Mouse (Mus musculus) liver, embryonic 14.5 days (tissue): Measurements from ENCODE around the gene Atp1a4. TPM values are rescaled to one million over a fixed set of nuclear protein-coding genes. Genes with fewer than 3 reads are reported as not detected.

Experiments
- ATAC-seq: fragments of 200-750 bp; cut with Nextera tagmentation; 2 replicates; pipeline ENCODE4 v1.8.0; 2017; ENCODE audit warnings: moderate number of reproducible peaks, mild to moderate bottlenecking, moderate library complexity; ENCODE audit not compliant: insufficient read depth
- DNase-seq, 3 experiments: peaks; one replicate each; pipeline ENCODE4 v3.0.0-alpha.2; 2012 to 2013; ENCODE audit warnings: low read depth in 3 of 3, low spot score in 3 of 3
- H3K27ac ChIP-seq: fragments of 300-500 bp; sonication (generic); 2 replicates; pipeline ENCODE4 v1.5.1; 2014; ENCODE audit warnings: moderate library complexity, mild to moderate bottlenecking, control low read depth, inconsistent platforms
- H3K27me3 ChIP-seq: fragments of 300-500 bp; sonication (generic); 2 replicates; pipeline ENCODE4 v1.6.1; 2014; ENCODE audit warnings: mild to moderate bottlenecking, low read length, moderate library complexity; ENCODE audit not compliant: control insufficient read depth, insufficient read depth
- H3K36me3 ChIP-seq: fragments of 300-500 bp; sonication (generic); replicated peaks from 2 replicates; pipeline ENCODE4 v1.6.1; 2014; ENCODE audit warnings: low read depth; ENCODE audit not compliant: control insufficient read depth, insufficient read depth
- H3K4me1 ChIP-seq, 2 experiments: fragments of 200-500 bp in 1 of 2; fragments of 300-500 bp in 1 of 2; sonication (generic) in 1 of 2; replicated peaks; 2 replicates each; pipeline ENCODE4 v1.6.1; 2012 to 2014; ENCODE audit warnings: antibody characterized with exemption in 1 of 2, inconsistent platforms in 1 of 2, low read length in 1 of 2; ENCODE audit not compliant: control insufficient read depth in 2 of 2, insufficient read depth in 2 of 2
- H3K4me2 ChIP-seq: fragments of 300-500 bp; sonication (generic); 2 replicates; pipeline ENCODE4 v1.6.1; 2014; ENCODE audit warnings: low read depth, mild to moderate bottlenecking, control low read depth, moderate library complexity
- H3K4me3 ChIP-seq, 2 experiments: fragments of 200-500 bp in 1 of 2; fragments of 300-500 bp in 1 of 2; sonication (generic) in 1 of 2; 2 replicates each; pipeline ENCODE4 v1.5.1; 2012 to 2014; ENCODE audit warnings: low read depth in 2 of 2, low read length in 2 of 2, mild to moderate bottlenecking in 2 of 2, control low read depth in 1 of 2, inconsistent platforms in 1 of 2, moderate library complexity in 1 of 2; ENCODE audit not compliant: insufficient read depth in 1 of 2
- H3K9ac ChIP-seq: fragments of 300-500 bp; sonication (generic); replicated peaks from 2 replicates; pipeline ENCODE4 v1.6.1; 2014; ENCODE audit warnings: mild to moderate bottlenecking, control low read depth, moderate library complexity
- H3K9me3 ChIP-seq: fragments of 300-500 bp; sonication (generic); 2 replicates; pipeline ENCODE4 v1.6.1; 2016; ENCODE audit warnings: low read length, mixed read lengths; ENCODE audit not compliant: control insufficient read depth
- CTCF ChIP-seq: IDR thresholded peaks from 2 replicates; pipeline ENCODE4 v1.5.1; 2016; ENCODE audit warnings: antibody characterized with exemption, low read depth, control low read depth
- EP300 ChIP-seq: IDR thresholded peaks from 2 replicates; pipeline ENCODE4 v1.6.1; 2016; ENCODE audit warnings: antibody characterized with exemption, low read depth
- WGBS: fragments of 180-500 bp; shearing (Covaris S2); extraction: QIAGEN DNeasy Blood & Tissue Kit; methylation state at CpG from one replicate; pipeline ENCODE4 v1.1.7; 2014; ENCODE audit not compliant: insufficient replicate concordance; 5-methylcytosine and 5-hydroxymethylcytosine counted together
- polyA plus RNA-seq, 2 experiments: library from polyadenylated mRNA; depleted of rRNA in 1 of 2; stranded (reverse) in 1 of 2; unstranded in 1 of 2; fragments of >200 nt; fragmentation: Nextera tagmentation in 1 of 2; extraction: Ambion mirVana in 1 of 2; gene quantifications; 2 replicates each; pipeline versions ENCODE4 v1.2.1 to v1.2.3; 2012 to 2014

Gene Atp1a4
- polyA plus RNA-seq, 2 experiments = 0.01 TPM; not detected in 1

GRCm38 (mm10) chr1:172217148-172217547 is 41.1 kb downstream of the Atp1a4 start:
- no peaks in the 10 kb centered on the region for H3K36me3 ChIP-seq
- H3K27me3 ChIP-seq = no peaks in the 10 kb centered on the region
- H3K9me3 ChIP-seq = no peaks in the 10 kb centered on the region
- peak; percentile 60 to 75 (median 67) for DNase-seq
- peak overlapping the region in 1 of 2 experiments; percentile 24; a peak in 1 of 4 replicates for H3K4me3 ChIP-seq
- H3K9ac ChIP-seq = no peak overlapping the region; the same call in 1 of the 2 replicates
- 0% methylated on average over 5 of the region's 5 CpGs for WGBS
- peak; percentile 72 for ATAC-seq
- peak overlapping the region; percentile 39 for H3K4me2 ChIP-seq
- H3K4me1 ChIP-seq = peaks cover 0 to 3% of the 10 kb centered on the region in 2 experiments; a peak in 2 of 4 replicates
- TF ChIP-seq CTCF (peak; percentile 97), EP300 (peak; percentile 17; the same call in 1 of the 2 replicates)
- no peak overlapping the region for H3K27ac ChIP-seq

DNA sequence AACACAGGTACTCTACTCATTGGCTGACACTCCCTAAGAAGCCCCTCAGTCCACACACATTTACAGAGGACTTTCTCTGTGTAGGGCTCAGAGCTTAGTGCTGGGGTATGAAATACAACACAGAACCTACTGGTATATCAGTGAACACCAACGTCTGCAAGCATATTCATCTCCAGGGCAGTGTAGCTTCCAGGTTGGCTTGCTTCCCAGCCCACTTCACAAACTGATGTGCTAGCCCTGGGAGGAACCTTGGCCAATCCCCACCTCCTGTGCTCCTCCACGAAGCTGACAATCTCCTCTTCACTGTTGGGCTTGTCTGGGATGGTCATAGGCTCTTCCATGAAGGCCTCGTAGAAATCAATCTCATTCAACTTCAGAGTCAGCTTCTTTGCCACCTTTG is 43.5 kb downstream of the Atp1a4 start:
- no peaks in the 10 kb centered on the region for H3K36me3 ChIP-seq
- DNase-seq = no peak
- no peak overlapping the region for H3K4me3 ChIP-seq
- no peaks in the 10 kb centered on the region for H3K27me3 ChIP-seq
- TF ChIP-seq CTCF (no peak), EP300 (no peak)
- no peaks in the 10 kb centered on the region for H3K9me3 ChIP-seq
- H3K4me2 ChIP-seq = no peak overlapping the region
- no peak overlapping the region for H3K9ac ChIP-seq
- WGBS = 38% methylated on average over 3 of the region's 3 CpGs
- no peak overlapping the region for H3K27ac ChIP-seq
- ATAC-seq = no peak
- peaks cover 0 to 3% of the 10 kb centered on the region in 2 experiments; a peak in 2 of 4 replicates for H3K4me1 ChIP-seq

DNA sequence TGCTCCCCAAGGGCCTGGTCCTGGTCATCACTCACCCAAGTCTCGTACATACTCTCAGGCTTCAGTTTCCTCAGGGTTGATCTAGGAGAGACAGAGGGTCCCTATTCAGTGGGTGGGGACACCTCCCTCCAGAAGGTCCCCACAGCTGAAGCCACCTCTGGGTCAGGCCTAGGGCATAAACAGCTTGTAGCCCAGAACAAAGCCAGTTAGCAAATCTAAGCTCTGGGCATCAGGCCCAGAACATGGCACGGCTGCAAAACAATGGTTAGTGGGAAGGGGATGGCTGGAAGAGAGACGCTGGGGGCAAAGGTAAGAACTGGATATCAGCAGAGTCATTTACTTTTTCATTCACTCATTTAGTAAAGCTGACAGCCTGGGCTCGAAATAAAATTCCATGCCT is 44.4 kb downstream of the Atp1a4 start:
- WGBS = 61% methylated on average over 4 of the region's 4 CpGs
- Histone ChIP-seq H3K4me3 (no peak overlapping the region), H3K4me1 (peaks cover 0 to 3% of the 10 kb centered on the region in 2 experiments; a peak in 2 of 4 replicates), H3K9me3 (no peaks in the 10 kb centered on the region), H3K27ac (no peak overlapping the region), H3K36me3 (no peaks in the 10 kb centered on the region), H3K9ac (no peak overlapping the region), H3K4me2 (no peak overlapping the region), H3K27me3 (no peaks in the 10 kb centered on the region)
- ATAC-seq = no peak
- no peak for DNase-seq
- TF ChIP-seq EP300 (no peak), CTCF (no peak)

GRCm38 (mm10) chr1:172212776-172213175 is 45.4 kb downstream of the Atp1a4 start:
- Histone ChIP-seq H3K9ac (no peak overlapping the region), H3K27me3 (no peaks in the 10 kb centered on the region), H3K36me3 (no peaks in the 10 kb centered on the region), H3K4me3 (no peak overlapping the region), H3K27ac (no peak overlapping the region), H3K4me2 (no peak overlapping the region), H3K9me3 (no peaks in the 10 kb centered on the region), H3K4me1 (peaks cover 0 to 3% of the 10 kb centered on the region in 2 experiments; a peak in 2 of 4 replicates)
- no peak for DNase-seq
- TF ChIP-seq CTCF (no peak), EP300 (no peak)
- WGBS = 41% methylated on average over 5 of the region's 5 CpGs
- no peak for ATAC-seq

DNA sequence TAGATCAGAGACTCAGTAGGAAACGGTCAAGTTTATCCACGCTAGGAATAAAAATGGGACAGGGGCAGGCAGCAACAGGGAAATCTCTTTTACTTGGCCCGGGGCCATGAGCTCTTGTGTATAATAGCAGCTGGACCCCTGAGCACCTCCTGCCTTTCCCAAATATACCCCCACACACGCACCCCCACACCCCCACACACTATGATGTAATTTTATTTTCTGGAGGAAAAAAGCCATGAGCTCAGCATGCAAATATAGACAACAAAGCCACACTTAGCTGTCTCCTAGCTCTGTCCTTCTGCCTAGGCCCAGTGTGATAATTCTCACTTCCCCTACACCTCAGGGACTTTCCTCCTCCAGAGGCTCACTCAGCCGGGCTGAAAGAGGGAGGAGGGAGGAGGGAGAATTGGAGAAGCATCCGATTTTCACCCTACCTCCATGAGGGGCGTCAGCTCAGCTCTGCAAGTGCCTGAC is 51.1 kb downstream of the Atp1a4 start:
- Histone ChIP-seq H3K27ac (no peak overlapping the region), H3K4me1 (peaks cover 2 to 12% of the 10 kb centered on the region in 2 experiments; a peak in 2 of 4 replicates), H3K4me3 (no peak overlapping the region), H3K9ac (no peak overlapping the region), H3K27me3 (no peaks in the 10 kb centered on the region), H3K4me2 (no peak overlapping the region), H3K9me3 (no peaks in the 10 kb centered on the region), H3K36me3 (no peaks in the 10 kb centered on the region)
- WGBS = 35% methylated on average over 7 of the region's 7 CpGs
- DNase-seq = no peak
- TF ChIP-seq EP300 (no peak), CTCF (no peak)
- no peak for ATAC-seq
